Mouse (Mus musculus): ENCODE results near the gene Mtrex. TPM values are rescaled to one million over a fixed set of nuclear protein-coding genes. Genes with fewer than 3 reads are reported as not detected.

Gene Mtrex
- polyA plus RNA-seq, 1 experiment from 2014 or later = 90.9 TPM

GRCm38 (mm10) chr13:112902176-112902575 is 25.0 kb downstream of the Mtrex start:
- H3K4me1 ChIP-seq (replicated peaks; ENCODE audit: control insufficient read depth, insufficient read depth, low read length) = no peaks in the 10 kb centered on the region
- ATAC-seq (replicated peaks; ENCODE audit: low FRiP score) (no peak), DNase-seq (ENCODE audit: low spot score) (no peak)
- H3K36me3 ChIP-seq (ENCODE audit: control insufficient read depth, insufficient read depth, low read length) = peaks cover 35% of the 10 kb centered on the region
- H3K9me3 ChIP-seq (ENCODE audit: control insufficient read depth, low read length) = no peaks in the 10 kb centered on the region
- no peak overlapping the region for H3K4me2 ChIP-seq
- no peak overlapping the region for H3K4me3 ChIP-seq (ENCODE audit: low read depth, low read length)
- no peak overlapping the region for H3K27ac ChIP-seq (ENCODE audit: low read depth, low read length)
- 91% methylated on average over 3 of the region's 3 CpGs for WGBS
- H3K27me3 ChIP-seq (replicated peaks; ENCODE audit: control insufficient read depth, insufficient read depth, low read length) = no peaks in the 10 kb centered on the region
- no peak overlapping the region for H3K9ac ChIP-seq (ENCODE audit: low read depth, low read length)

- 91% methylated on average over 12 of the region's 12 CpGs for WGBS
- DNase-seq (ENCODE audit: low spot score) = no peak
- Histone ChIP-seq H3K4me3 (ENCODE audit: low read depth, low read length) (no peak overlapping the region), H3K4me1 (replicated peaks; ENCODE audit: control insufficient read depth, insufficient read depth, low read length) (no peaks in the 10 kb centered on the region), H3K4me2 (no peak overlapping the region), H3K9ac (ENCODE audit: low read depth, low read length) (no peak overlapping the region), H3K27ac (ENCODE audit: low read depth, low read length) (no peak overlapping the region), H3K27me3 (replicated peaks; ENCODE audit: control insufficient read depth, insufficient read depth, low read length) (no peaks in the 10 kb centered on the region), H3K36me3 (ENCODE audit: control insufficient read depth, insufficient read depth, low read length) (peaks cover 52% of the 10 kb centered on the region), H3K9me3 (ENCODE audit: control insufficient read depth, low read length) (no peaks in the 10 kb centered on the region)
- no peak for ATAC-seq (replicated peaks; ENCODE audit: low FRiP score)
Measured at GRCm38 (mm10) chr13:112887234-112887633, 40.0 kb downstream of the Mtrex start.

GRCm38 (mm10) chr13:112871500-112872266 is 55.5 kb downstream of the Mtrex start:
- Histone ChIP-seq H3K4me3 (ENCODE audit: low read depth, low read length) (no peak overlapping the region), H3K9ac (ENCODE audit: low read depth, low read length) (no peak overlapping the region), H3K4me1 (replicated peaks; ENCODE audit: control insufficient read depth, insufficient read depth, low read length) (peaks cover 8% of the 10 kb centered on the region), H3K9me3 (ENCODE audit: control insufficient read depth, low read length) (no peaks in the 10 kb centered on the region), H3K4me2 (peak overlapping the region; percentile 20; the same call in 1 of the 2 replicates), H3K27ac (ENCODE audit: low read depth, low read length) (peak overlapping the region; percentile 21), H3K36me3 (ENCODE audit: control insufficient read depth, insufficient read depth, low read length) (peaks cover 34% of the 10 kb centered on the region), H3K27me3 (replicated peaks; ENCODE audit: control insufficient read depth, insufficient read depth, low read length) (no peaks in the 10 kb centered on the region)
- DNase-seq (ENCODE audit: low spot score) (no peak), ATAC-seq (replicated peaks; ENCODE audit: low FRiP score) (peak; percentile 93)
- 63% methylated on average over 17 of the region's 17 CpGs for WGBS

DNA sequence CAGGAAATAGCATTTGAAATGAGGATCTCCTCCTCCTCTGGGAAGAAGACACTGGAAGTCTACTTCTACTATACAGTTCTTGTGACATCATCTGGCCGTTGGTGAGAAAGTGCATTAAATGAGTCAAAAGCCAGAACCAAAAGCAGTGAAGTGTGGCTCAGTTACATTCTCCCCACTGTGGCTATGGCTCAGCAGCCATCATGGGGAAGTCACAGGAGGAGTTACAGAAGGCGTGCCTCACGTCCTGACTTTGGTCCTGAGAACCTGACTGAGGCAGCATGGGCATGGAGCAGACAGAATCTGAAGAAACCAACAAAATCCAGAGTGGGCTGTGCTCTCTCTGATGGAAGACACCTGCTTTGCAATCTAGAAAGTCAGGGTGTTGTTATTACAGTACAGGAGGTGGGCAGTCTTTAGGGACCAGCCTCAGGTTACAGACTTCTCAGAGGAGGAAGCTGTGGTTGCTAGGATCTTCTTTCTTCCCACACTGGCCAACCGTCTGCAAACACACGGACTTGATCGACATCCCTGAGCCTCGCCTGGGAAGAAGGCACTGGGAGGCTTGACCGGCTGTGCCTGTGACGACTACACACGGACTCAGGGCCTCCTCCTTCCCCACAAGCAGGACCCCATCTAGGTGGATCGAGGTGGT is 57.0 kb downstream of the Mtrex start:
- no peak overlapping the region for H3K27ac ChIP-seq (ENCODE audit: low read depth, low read length)
- no peak overlapping the region for H3K4me3 ChIP-seq (ENCODE audit: low read depth, low read length)
- peaks cover 8% of the 10 kb centered on the region for H3K4me1 ChIP-seq (replicated peaks; ENCODE audit: control insufficient read depth, insufficient read depth, low read length)
- H3K4me2 ChIP-seq = no peak overlapping the region
- no peak for ATAC-seq (replicated peaks; ENCODE audit: low FRiP score)
- H3K9me3 ChIP-seq (ENCODE audit: control insufficient read depth, low read length) = no peaks in the 10 kb centered on the region
- peaks cover 38% of the 10 kb centered on the region for H3K36me3 ChIP-seq (ENCODE audit: control insufficient read depth, insufficient read depth, low read length)
- DNase-seq (ENCODE audit: low spot score) = no peak
- WGBS = 80% methylated on average over 11 of the region's 11 CpGs
- H3K9ac ChIP-seq (ENCODE audit: low read depth, low read length) = no peak overlapping the region
- H3K27me3 ChIP-seq (replicated peaks; ENCODE audit: control insufficient read depth, insufficient read depth, low read length) = no peaks in the 10 kb centered on the region

DNA sequence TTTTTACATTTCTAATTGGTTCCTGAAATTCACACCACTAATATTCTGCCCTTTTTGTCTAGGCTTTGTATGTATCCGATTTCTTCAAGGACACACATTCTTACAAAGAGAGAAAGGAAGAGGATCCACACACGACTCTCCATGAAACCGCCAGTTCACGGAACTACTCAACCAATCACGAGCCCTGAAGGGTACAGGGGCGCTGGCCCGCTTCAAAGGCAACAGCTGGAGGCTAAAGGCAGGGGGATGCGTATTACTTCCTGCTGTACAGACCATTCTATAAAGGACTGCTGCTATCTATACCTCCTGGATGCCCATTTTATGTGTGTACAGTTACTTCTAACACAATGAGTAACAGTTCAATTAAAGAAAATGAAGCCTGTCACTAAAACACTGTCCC is 59.8 kb downstream of the Mtrex start:
- no peaks in the 10 kb centered on the region for H3K27me3 ChIP-seq (replicated peaks; ENCODE audit: control insufficient read depth, insufficient read depth, low read length)
- H3K36me3 ChIP-seq (ENCODE audit: control insufficient read depth, insufficient read depth, low read length) = peaks cover 30% of the 10 kb centered on the region
- peaks cover 8% of the 10 kb centered on the region for H3K4me1 ChIP-seq (replicated peaks; ENCODE audit: control insufficient read depth, insufficient read depth, low read length)
- ATAC-seq (replicated peaks; ENCODE audit: low FRiP score) (no peak), DNase-seq (ENCODE audit: low spot score) (no peak)
- 93% methylated on average over 8 of the region's 8 CpGs for WGBS
- H3K9ac ChIP-seq (ENCODE audit: low read depth, low read length) = no peak overlapping the region
- no peaks in the 10 kb centered on the region for H3K9me3 ChIP-seq (ENCODE audit: control insufficient read depth, low read length)
- no peak overlapping the region for H3K27ac ChIP-seq (ENCODE audit: low read depth, low read length)
- no peak overlapping the region for H3K4me3 ChIP-seq (ENCODE audit: low read depth, low read length)
- no peak overlapping the region for H3K4me2 ChIP-seq

DNA sequence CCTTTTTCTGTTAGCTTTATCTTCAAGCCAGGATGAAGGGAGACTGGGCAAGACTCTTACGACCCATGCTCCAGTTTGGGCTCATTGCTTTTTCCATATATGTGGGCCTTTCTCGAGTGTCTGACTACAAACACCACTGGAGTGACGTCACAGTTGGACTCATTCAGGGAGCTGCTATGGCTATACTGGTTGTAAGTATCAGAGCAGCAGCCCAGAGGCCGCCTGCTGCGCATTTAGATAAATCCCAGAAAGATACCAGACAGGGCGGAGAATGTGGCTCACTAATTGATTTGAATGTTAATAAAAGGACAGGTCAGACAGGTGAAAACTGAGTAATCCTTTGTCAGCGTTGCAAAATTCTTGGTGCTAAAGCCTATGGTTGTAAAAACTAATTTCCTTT is 60.4 kb downstream of the Mtrex start:
- Histone ChIP-seq H3K9me3 (ENCODE audit: control insufficient read depth, low read length) (no peaks in the 10 kb centered on the region), H3K4me1 (replicated peaks; ENCODE audit: control insufficient read depth, insufficient read depth, low read length) (peaks cover 6% of the 10 kb centered on the region), H3K27ac (ENCODE audit: low read depth, low read length) (no peak overlapping the region), H3K27me3 (replicated peaks; ENCODE audit: control insufficient read depth, insufficient read depth, low read length) (no peaks in the 10 kb centered on the region), H3K36me3 (ENCODE audit: control insufficient read depth, insufficient read depth, low read length) (peaks cover 24% of the 10 kb centered on the region), H3K9ac (ENCODE audit: low read depth, low read length) (no peak overlapping the region), H3K4me2 (no peak overlapping the region), H3K4me3 (ENCODE audit: low read depth, low read length) (no peak overlapping the region)
- 79% methylated on average over 7 of the region's 7 CpGs for WGBS
- no peak for DNase-seq (ENCODE audit: low spot score)
- ATAC-seq (replicated peaks; ENCODE audit: low FRiP score) = peak; percentile 77

- H3K4me2 ChIP-seq = no peak overlapping the region
- H3K9ac ChIP-seq (ENCODE audit: low read depth, low read length) = no peak overlapping the region
- no peak for ATAC-seq (replicated peaks; ENCODE audit: low FRiP score)
- no peak overlapping the region for H3K27ac ChIP-seq (ENCODE audit: low read depth, low read length)
- H3K9me3 ChIP-seq (ENCODE audit: control insufficient read depth, low read length) = no peaks in the 10 kb centered on the region
- 88% methylated on average over 1 of the region's 1 CpGs for WGBS
- no peak overlapping the region for H3K4me3 ChIP-seq (ENCODE audit: low read depth, low read length)
- DNase-seq (ENCODE audit: low spot score) = no peak
- H3K36me3 ChIP-seq (ENCODE audit: control insufficient read depth, insufficient read depth, low read length) = peaks cover 10% of the 10 kb centered on the region
- no peaks in the 10 kb centered on the region for H3K27me3 ChIP-seq (replicated peaks; ENCODE audit: control insufficient read depth, insufficient read depth, low read length)
- no peaks in the 10 kb centered on the region for H3K4me1 ChIP-seq (replicated peaks; ENCODE audit: control insufficient read depth, insufficient read depth, low read length)
Measured at GRCm38 (mm10) chr13:112862978-112863677, 64.1 kb downstream of the Mtrex start.

DNA sequence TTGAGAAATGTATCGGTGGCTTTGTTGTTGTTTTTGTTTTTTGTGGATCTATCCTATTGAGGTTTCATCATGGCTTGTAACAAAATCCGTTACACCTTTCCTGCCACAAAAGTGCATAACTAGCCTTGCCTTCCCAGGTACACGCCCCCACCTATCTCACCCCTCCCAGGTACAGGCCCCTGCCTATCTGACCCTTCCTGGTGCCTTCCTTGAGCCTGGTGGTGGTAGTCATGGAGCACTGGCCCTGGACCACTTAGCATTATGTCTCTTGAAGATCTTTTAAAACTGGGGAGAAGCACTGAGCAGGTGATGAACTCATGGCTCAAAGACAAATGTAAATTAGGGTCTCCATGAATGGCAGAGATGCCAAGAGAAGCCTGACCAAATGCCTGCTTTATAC is 64.9 kb downstream of the Mtrex start:
- Histone ChIP-seq H3K27ac (ENCODE audit: low read depth, low read length) (no peak overlapping the region), H3K36me3 (ENCODE audit: control insufficient read depth, insufficient read depth, low read length) (peaks cover 8% of the 10 kb centered on the region), H3K27me3 (replicated peaks; ENCODE audit: control insufficient read depth, insufficient read depth, low read length) (no peaks in the 10 kb centered on the region), H3K9me3 (ENCODE audit: control insufficient read depth, low read length) (no peaks in the 10 kb centered on the region), H3K4me3 (ENCODE audit: low read depth, low read length) (no peak overlapping the region), H3K9ac (ENCODE audit: low read depth, low read length) (no peak overlapping the region), H3K4me2 (no peak overlapping the region), H3K4me1 (replicated peaks; ENCODE audit: control insufficient read depth, insufficient read depth, low read length) (no peaks in the 10 kb centered on the region)
- DNase-seq (ENCODE audit: low spot score) = no peak
- WGBS = 87% methylated on average over 3 of the region's 3 CpGs
- ATAC-seq (replicated peaks; ENCODE audit: low FRiP score) = no peak

Data from liver, embryonic 11.5 days (tissue).